Mouse (Mus musculus): ENCODE results near the gene Epha6.
"Not testable (repeated sequence)": the region's sequence is repeated elsewhere in the genome, so short reads cannot be mapped to it uniquely, and the experiment has no call there.

Gene Epha6

GRCm38 (mm10) chr16:59880073-59880472, 725.3 kb downstream of the Epha6 start:
- no peak for DNase-seq (ENCODE audit: low spot score)

- DNase-seq (ENCODE audit: low spot score): no peak
These were observed 733.5 kb downstream of the Epha6 start for GRCm38 (mm10) chr16:59871792-59872191.

GRCm38 (mm10) chr16:59854160-59854717, 751.1 kb downstream of the Epha6 start:
- DNase-seq (ENCODE audit: low spot score): no peak

GRCm38 (mm10) chr16:59852689-59853088, 752.6 kb downstream of the Epha6 start:
- DNase-seq (ENCODE audit: low spot score): no peak

GRCm38 (mm10) chr16:59846574-59846973, 758.8 kb downstream of the Epha6 start:
- peak; percentile 19 for DNase-seq (ENCODE audit: low spot score)

- no peak for DNase-seq (ENCODE audit: low spot score)
These were observed 768.6 kb downstream of the Epha6 start for GRCm38 (mm10) chr16:59836778-59837177.

GRCm38 (mm10) chr16:59836304-59836703, 769.0 kb downstream of the Epha6 start:
- no peak for DNase-seq (ENCODE audit: low spot score)

- no peak for DNase-seq (ENCODE audit: low spot score)
These were observed 772.9 kb downstream of the Epha6 start for GRCm38 (mm10) chr16:59832468-59832867.

GRCm38 (mm10) chr16:59829655-59830054, 775.7 kb downstream of the Epha6 start:
- no peak for DNase-seq (ENCODE audit: low spot score)

- not testable (repeated sequence) for DNase-seq (ENCODE audit: low spot score)
These were observed 805.5 kb downstream of the Epha6 start for GRCm38 (mm10) chr16:59799790-59800189.

- DNase-seq (ENCODE audit: low spot score): no peak
These were observed 833.0 kb downstream of the Epha6 start for GRCm38 (mm10) chr16:59772297-59772696.

- DNase-seq (ENCODE audit: low spot score): no peak
These were observed 834.9 kb downstream of the Epha6 start for GRCm38 (mm10) chr16:59770421-59770820.

GRCm38 (mm10) chr16:59769936-59770335, 835.4 kb downstream of the Epha6 start:
- DNase-seq (ENCODE audit: low spot score): no peak

- no peak for DNase-seq (ENCODE audit: low spot score)
These were observed 844.5 kb downstream of the Epha6 start for GRCm38 (mm10) chr16:59760875-59761274.

GRCm38 (mm10) chr16:59750905-59751304, 854.4 kb downstream of the Epha6 start:
- no peak for DNase-seq (ENCODE audit: low spot score)

GRCm38 (mm10) chr16:59743669-59744068, 861.7 kb downstream of the Epha6 start:
- DNase-seq (ENCODE audit: low spot score): no peak

- no peak for DNase-seq (ENCODE audit: low spot score)
These were observed 889.8 kb downstream of the Epha6 start for GRCm38 (mm10) chr16:59715524-59715923.

GRCm38 (mm10) chr16:59693230-59693629, 912.1 kb downstream of the Epha6 start:
- DNase-seq (ENCODE audit: low spot score): no peak

GRCm38 (mm10) chr16:59689120-59689519, 916.2 kb downstream of the Epha6 start:
- DNase-seq (ENCODE audit: low spot score): no peak

GRCm38 (mm10) chr16:59685135-59685534, 920.2 kb downstream of the Epha6 start:
- no peak for DNase-seq (ENCODE audit: low spot score)

GRCm38 (mm10) chr16:59683434-59683833, 921.9 kb downstream of the Epha6 start:
- DNase-seq (ENCODE audit: low spot score): peak; percentile 59

- no peak for DNase-seq (ENCODE audit: low spot score)
These were observed 923.0 kb downstream of the Epha6 start for GRCm38 (mm10) chr16:59682216-59682891.

- DNase-seq (ENCODE audit: low spot score): no peak
These were observed 938.4 kb downstream of the Epha6 start for GRCm38 (mm10) chr16:59666938-59667337.

GRCm38 (mm10) chr16:59643766-59644165, 961.6 kb downstream of the Epha6 start:
- no peak for DNase-seq (ENCODE audit: low spot score)

Data from urinary bladder, postnatal 25 days (tissue).